Mouse (Mus musculus) myocyte (in vitro differentiated cells): ENCODE results near the gene Fam13a.

Source experiments
- MAX ChIP-seq: IDR thresholded peaks from one replicate; pipeline ENCODE4 v1.6.1; 2011; ENCODE audit warnings: low read depth, mild to moderate bottlenecking, control low read depth
- MYOD1 ChIP-seq, 3 experiments: IDR thresholded peaks; one replicate each; pipeline ENCODE4 v1.6.1; 2011; ENCODE audit warnings: control low read depth in 2 of 3, low read depth in 2 of 3, mild to moderate bottlenecking in 2 of 3, moderate library complexity in 1 of 3; ENCODE audit not compliant: insufficient read length in 2 of 3, control insufficient read depth in 1 of 3
- POLR2A ChIP-seq: IDR thresholded peaks from one replicate; pipeline ENCODE4 v1.6.1; 2011; ENCODE audit warnings: low read depth, mild to moderate bottlenecking, control low read depth, moderate library complexity; ENCODE audit not compliant: insufficient read length
- POLR2AphosphoS2 ChIP-seq: IDR thresholded peaks from one replicate; pipeline ENCODE4 v1.6.1; 2011; ENCODE audit warnings: low read depth, control low read depth; ENCODE audit not compliant: insufficient read length
- REST ChIP-seq: IDR thresholded peaks from one replicate; pipeline ENCODE4 v1.6.1; 2011; ENCODE audit warnings: mild to moderate bottlenecking, control low read depth, moderate library complexity; ENCODE audit not compliant: insufficient read depth, insufficient read length
- SRF ChIP-seq: IDR thresholded peaks from one replicate; pipeline ENCODE4 v1.6.1; 2011; ENCODE audit warnings: low read depth; ENCODE audit not compliant: control insufficient read depth, insufficient read length
- TCF12 ChIP-seq: IDR thresholded peaks from one replicate; pipeline ENCODE4 v1.6.1; 2011; ENCODE audit warnings: mild to moderate bottlenecking, control low read depth; ENCODE audit not compliant: poor library complexity, insufficient read depth, severe bottlenecking
- TCF3 ChIP-seq: IDR thresholded peaks from one replicate; pipeline ENCODE4 v1.6.1; 2011; ENCODE audit warnings: low read depth, control low read depth; ENCODE audit not compliant: insufficient read length

GRCm38 (mm10) chr6:58922511-58922910 is 101.8 kb downstream of the Fam13a start:
- TF ChIP-seq POLR2A (no peak), SRF (no peak), MAX (no peak), REST (no peak), POLR2AphosphoS2 (no peak), TCF12 (no peak), MYOD1 (IDR thresholded peaks at IDR 0.05; ENCODE audit: control insufficient read depth in 1 of 3, insufficient read length in 2 of 3, low read depth in 2 of 3) (no peak), TCF3 (no peak)
